Mouse (Mus musculus): Measurements from ENCODE around the gene Fam160b1.

Fam160b1 gene

DNA sequence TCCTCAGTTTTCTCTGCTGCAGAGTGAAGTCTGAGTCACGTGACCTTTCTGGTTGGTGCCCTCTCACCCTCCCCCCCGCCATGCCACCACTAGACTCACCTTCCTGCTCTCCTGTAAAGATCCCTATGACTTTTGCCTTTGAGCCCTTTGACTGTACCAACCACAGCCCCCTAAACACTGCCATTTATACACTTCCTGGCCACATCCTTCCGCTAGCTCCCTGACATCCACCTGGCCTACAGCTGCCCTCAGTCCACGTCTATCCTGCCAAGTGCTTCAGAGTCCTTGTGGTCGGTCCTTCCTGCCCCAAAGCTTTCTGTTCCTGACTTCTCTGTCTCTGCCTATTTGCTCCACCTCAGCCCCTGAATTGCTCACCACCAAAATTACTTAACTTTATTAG, 16.6 kb upstream of the Fam160b1 start:
- DNase-seq (ENCODE audit: extremely low read depth, insufficient read length, low spot score): no peak

GRCm38 (mm10) chr19:57344678-57345077, 15.8 kb upstream of the Fam160b1 start:
- no peak for DNase-seq (ENCODE audit: extremely low read depth, insufficient read length, low spot score)

DNA sequence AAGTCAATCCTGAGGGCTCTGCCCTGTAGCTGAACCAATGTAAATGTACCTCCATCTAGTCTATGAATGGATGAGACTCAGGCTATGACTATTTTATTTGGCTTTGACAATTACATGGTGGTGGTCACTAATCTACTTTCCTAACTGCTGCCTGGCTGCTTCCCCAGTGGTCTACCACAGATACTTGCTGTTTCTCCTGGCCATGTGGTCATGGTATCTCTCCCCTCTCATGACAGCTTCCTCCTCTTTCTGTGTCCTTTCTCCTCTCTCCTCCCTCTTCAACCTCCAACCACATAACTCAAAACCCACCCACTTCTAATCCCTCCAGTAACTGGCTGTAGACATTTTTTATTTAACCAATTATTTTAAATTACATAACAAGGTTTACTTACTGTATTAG, 11.4 kb upstream of the Fam160b1 start:
- DNase-seq (ENCODE audit: extremely low read depth, insufficient read length, low spot score): no peak

GRCm38 (mm10) chr19:57352337-57352935, 8.0 kb upstream of the Fam160b1 start:
- DNase-seq (ENCODE audit: extremely low read depth, insufficient read length, low spot score): no peak

DNA sequence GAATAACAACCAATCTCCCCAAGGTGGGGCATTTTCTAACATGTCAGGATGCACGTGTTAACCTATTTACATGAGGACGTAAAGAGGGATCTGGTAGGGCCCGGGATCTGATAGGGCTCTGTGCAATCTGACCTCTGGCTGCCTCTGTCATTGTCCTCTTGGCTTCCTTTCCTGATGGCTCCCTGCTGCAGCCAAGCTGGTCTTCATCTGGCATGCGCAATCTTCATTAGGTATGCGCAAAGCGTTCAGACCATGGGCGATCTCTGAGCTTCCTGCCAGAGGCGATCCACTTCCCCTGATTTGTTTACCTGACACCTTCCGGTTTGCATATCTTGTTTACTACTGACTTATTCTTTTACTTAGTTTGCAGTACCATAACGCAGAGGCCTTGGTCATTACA, 7.3 kb upstream of the Fam160b1 start:
- no peak for DNase-seq (ENCODE audit: extremely low read depth, insufficient read length, low spot score)

DNA sequence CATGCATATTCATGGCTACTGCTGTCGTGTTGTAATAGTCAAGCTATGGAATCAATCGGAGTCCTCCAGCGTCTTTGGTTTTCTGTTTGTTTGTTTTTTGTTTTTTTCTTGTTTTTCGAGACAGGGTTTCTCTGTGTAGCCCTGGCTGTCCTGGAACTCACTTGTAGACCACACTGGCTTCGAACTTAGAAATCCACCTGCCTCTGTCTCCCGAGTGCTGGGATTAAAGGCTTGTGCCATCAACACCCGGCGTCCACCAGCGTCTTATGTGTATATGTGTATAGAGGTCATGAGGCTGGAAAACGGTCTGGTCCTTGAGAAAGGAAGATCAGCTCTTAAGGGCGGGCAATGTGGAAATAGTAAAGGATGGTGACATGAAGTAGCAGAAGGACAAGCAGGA, 6.4 kb upstream of the Fam160b1 start:
- no peak for DNase-seq (ENCODE audit: extremely low read depth, insufficient read length, low spot score)

GRCm38 (mm10) chr19:57354715-57355114, 5.8 kb upstream of the Fam160b1 start:
- DNase-seq (ENCODE audit: extremely low read depth, insufficient read length, low spot score): no peak

GRCm38 (mm10) chr19:57355451-57356251, 4.8 kb upstream of the Fam160b1 start:
- no peak for DNase-seq (ENCODE audit: extremely low read depth, insufficient read length, low spot score)

DNA sequence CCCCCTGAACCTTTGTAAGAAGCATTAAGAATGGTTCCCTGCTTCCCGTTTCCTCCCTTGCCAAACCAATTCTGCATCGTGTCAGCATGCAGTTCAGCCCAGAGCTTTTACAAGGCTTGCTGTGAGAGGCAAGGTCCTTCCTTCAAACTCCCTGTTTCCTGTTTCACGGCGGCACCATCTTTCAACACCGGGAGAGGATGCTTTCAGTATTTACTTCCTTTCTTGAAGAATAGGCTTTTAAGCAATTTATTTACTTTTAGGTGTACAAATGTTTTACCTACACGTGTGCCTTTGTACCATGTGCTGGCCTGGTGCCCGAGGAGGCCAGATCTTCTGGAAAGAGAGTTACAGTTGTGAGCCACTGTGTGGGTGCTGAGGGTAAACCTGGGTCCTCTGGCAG, 4.2 kb upstream of the Fam160b1 start:
- DNase-seq (ENCODE audit: extremely low read depth, insufficient read length, low spot score): no peak

- DNase-seq (ENCODE audit: extremely low read depth, insufficient read length, low spot score): no peak
Observed at GRCm38 (mm10) chr19:57357244-57357643, 3.2 kb upstream of the Fam160b1 start.

- DNase-seq (ENCODE audit: extremely low read depth, insufficient read length, low spot score): no peak
Observed at GRCm38 (mm10) chr19:57357811-57358210, 2.7 kb upstream of the Fam160b1 start.

- peak; percentile 33 for DNase-seq (ENCODE audit: extremely low read depth, insufficient read length, low spot score)
Observed at GRCm38 (mm10) chr19:57358322-57358721, 2.2 kb upstream of the Fam160b1 start.

GRCm38 (mm10) chr19:57358836-57359598, 1.5 kb upstream of the Fam160b1 start:
- DNase-seq (ENCODE audit: extremely low read depth, insufficient read length, low spot score): no peak

DNA sequence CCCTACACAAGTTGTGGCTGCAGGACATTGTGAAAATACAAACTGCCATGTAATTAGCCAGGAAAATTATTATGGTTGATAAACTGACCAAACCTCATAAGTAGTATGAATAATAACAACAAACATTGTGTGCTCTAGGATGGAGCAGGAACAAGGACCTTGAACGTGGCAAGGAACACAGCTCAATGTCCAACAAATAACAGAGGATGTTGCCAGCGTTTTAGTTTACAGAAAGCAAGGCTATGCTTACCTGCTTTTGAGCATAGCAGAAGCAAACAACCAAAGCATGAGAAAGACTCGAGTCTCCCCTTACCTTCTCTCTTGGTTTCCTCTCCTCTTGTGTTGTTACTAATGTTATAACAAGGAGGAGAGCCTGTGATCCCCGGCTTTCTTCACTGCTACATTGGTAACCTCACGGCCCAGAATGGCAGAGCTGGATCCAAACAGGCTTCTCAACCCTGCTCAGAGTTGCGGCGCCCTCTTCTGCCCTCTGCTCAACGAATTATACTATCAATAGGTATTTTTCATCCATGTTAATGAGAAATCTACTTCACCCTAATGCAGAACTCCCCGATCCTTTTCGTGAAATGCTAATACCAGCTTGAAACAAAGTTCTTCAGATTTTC, 666 bp upstream of the Fam160b1 start:
- DNase-seq (ENCODE audit: extremely low read depth, insufficient read length, low spot score): no peak

GRCm38 (mm10) chr19:57361131-57361938, 855 bp downstream of the Fam160b1 start:
- peak; percentile 78 for DNase-seq (ENCODE audit: extremely low read depth, insufficient read length, low spot score)

- DNase-seq (ENCODE audit: extremely low read depth, insufficient read length, low spot score): no peak
Observed at GRCm38 (mm10) chr19:57361939-57362307, 1.4 kb downstream of the Fam160b1 start.

DNA sequence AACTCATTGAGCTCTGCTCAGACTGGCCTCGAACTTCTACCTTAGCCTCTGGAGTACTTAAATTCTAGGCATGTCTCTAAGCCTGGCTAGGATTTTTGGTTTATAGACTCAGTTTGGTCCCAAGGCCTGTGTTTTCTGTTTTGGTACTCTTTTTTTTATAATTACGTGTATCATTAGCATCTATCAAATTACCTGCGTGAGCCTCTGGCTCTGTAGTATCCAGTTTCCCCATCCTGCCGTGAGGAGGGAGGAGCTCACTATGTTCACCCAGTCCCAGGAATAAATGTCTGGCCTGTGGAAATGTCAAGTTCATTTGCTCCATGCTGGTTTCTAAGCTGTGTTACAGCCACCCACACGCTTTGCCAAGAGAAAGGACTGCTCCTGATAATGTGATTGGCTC, 2.1 kb downstream of the Fam160b1 start:
- DNase-seq (ENCODE audit: extremely low read depth, insufficient read length, low spot score): no peak

GRCm38 (mm10) chr19:57363076-57363475, 2.6 kb downstream of the Fam160b1 start:
- no peak for DNase-seq (ENCODE audit: extremely low read depth, insufficient read length, low spot score)

GRCm38 (mm10) chr19:57363538-57363937, 3.1 kb downstream of the Fam160b1 start:
- DNase-seq (ENCODE audit: extremely low read depth, insufficient read length, low spot score): no peak

DNA sequence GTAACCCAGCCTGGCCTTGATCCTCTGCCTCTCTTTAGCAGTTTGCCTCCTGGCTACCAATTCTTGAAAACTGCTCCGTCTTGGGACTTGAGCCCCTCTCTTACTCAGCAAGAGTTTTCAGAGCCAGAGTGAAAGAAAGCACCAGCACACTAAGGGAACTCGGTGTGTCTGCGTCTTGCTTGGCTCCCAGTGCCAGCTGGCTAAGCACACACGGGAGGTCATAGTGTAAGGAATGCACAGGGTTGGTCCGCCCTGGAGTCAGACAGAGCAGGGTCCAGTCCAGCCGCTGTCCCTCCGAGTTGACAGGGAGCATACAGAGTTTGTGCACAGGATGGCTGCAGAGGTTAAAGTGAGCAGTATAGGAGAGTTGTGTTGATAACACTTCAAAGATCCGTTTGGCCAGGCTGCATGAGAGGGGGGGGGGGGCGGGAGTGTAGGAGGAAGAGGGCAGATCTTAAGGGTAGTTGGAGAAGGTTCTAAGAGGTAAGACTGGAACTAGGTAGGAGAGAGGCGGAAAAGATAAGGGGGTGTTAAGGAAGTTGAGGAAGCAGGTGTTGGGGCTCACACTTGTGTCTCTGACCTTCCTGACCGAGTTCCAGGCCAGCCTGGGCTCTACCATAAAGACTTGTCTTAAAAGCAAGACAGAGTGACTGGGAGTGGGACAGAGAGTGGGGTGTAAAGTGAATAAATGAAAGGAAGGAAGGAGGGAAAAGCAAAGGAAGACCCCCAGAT, 4.6 kb downstream of the Fam160b1 start:
- no peak for DNase-seq (ENCODE audit: extremely low read depth, insufficient read length, low spot score)

Measured in 3134 (cell line).